ENCODE assay signal across 13 mouse cellular contexts in the genomic region with DNA sequence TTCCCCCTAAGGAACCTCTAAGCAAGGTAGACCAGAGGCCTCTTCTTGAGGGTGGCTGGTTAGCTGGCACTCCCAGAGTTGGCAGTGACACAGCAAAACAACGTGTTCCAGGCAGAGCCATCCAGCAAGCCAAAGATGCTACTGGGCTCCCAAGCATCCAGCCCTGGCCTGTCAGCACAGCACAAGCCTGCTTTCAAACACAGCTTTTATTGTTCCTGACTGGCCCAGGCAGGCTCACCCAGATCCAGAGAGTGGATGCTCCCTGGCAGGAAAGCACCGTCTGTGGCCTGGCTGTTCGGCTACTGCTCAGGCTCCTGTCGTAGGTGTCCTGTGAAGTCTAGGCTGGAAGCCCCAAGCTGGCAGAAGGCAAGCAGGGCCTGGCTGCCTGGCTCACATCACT. TPM values are rescaled to one million over a fixed set of nuclear protein-coding genes. Genes with fewer than 3 reads are reported as not detected.
DNase-seq lines count a peak whose midpoint lies in the region; ATAC-seq lines count a peak whose summit lies in the region.
"Had no signal": no experiment of that assay in that cellular context is flagged by ENCODE, and none has a peak within 500 bp of the region (broad histone marks: within the 10 kb centered on the region; RNA-seq: fewer than 3 reads in every experiment).

No protein-coding gene starts in this region.

- no peak overlapping the region for H3K4me3 ChIP-seq in forebrain, embryonic 13.5 days
- H3K4me3 ChIP-seq in intestine, embryonic 15.5 days (replicated peaks) = no peak overlapping the region
- H3K4me3 ChIP-seq: embryonic facial prominence, embryonic 15.5 days; heart, embryonic 15.5 days; stomach, embryonic 15.5 days had no signal

- no peaks in the 10 kb centered on the region for H3K4me1 ChIP-seq in forebrain, embryonic 13.5 days
- no peaks in the 10 kb centered on the region for H3K4me1 ChIP-seq in intestine, embryonic 15.5 days (replicated peaks)
- H3K4me1 ChIP-seq: embryonic facial prominence, embryonic 15.5 days; heart, embryonic 15.5 days; stomach, embryonic 15.5 days had no signal

- H3K36me3 ChIP-seq in forebrain, embryonic 13.5 days (ENCODE audit: poor library complexity, severe bottlenecking) = peaks cover 25% of the 10 kb centered on the region; the same call in 1 of the 2 replicates
- H3K36me3 ChIP-seq in intestine, embryonic 15.5 days = no peaks in the 10 kb centered on the region; the same call in 1 of the 2 replicates

- H3K4me2 ChIP-seq in forebrain, embryonic 13.5 days = no peak overlapping the region
- H3K4me2 ChIP-seq in intestine, embryonic 15.5 days (replicated peaks) = no peak overlapping the region
- H3K4me2 ChIP-seq: embryonic facial prominence, embryonic 15.5 days; heart, embryonic 15.5 days; stomach, embryonic 15.5 days had no signal

- no peaks in the 10 kb centered on the region for H3K27me3 ChIP-seq in forebrain, embryonic 13.5 days
- H3K27me3 ChIP-seq in intestine, embryonic 15.5 days (replicated peaks) = no peaks in the 10 kb centered on the region
- H3K27me3 ChIP-seq: embryonic facial prominence, embryonic 15.5 days; heart, embryonic 15.5 days; stomach, embryonic 15.5 days had no signal

- WGBS in forebrain, embryonic 13.5 days = 91% methylated on average over 4 of the region's 4 CpGs
- WGBS in intestine, embryonic 15.5 days = 75% methylated on average over 4 of the region's 4 CpGs

- no peak overlapping the region for H3K9ac ChIP-seq in forebrain, embryonic 13.5 days
- no peak overlapping the region for H3K9ac ChIP-seq in intestine, embryonic 15.5 days
- H3K9ac ChIP-seq: embryonic facial prominence, embryonic 15.5 days; heart, embryonic 15.5 days; stomach, embryonic 15.5 days had no signal

- no peak overlapping the region for H3K27ac ChIP-seq in forebrain, embryonic 13.5 days
- no peak overlapping the region for H3K27ac ChIP-seq in intestine, embryonic 15.5 days
- H3K27ac ChIP-seq: embryonic facial prominence, embryonic 15.5 days; heart, embryonic 15.5 days; stomach, embryonic 15.5 days had no signal

- DNase-seq in Muller cell, postnatal 12 days (ENCODE audit: inconsistent ontology term) = peak; percentile 77
- DNase-seq in adipocyte (ENCODE audit: low spot score) = peak; percentile 8
- DNase-seq in cerebellum, postnatal 36 days = peak; percentile 62 to 66
- DNase-seq in layer of hippocampus, postnatal 14 days (ENCODE audit: low spot score in 2 of 2) = peak; percentile 45 to 72
- no peak for DNase-seq in thymus, postnatal 14 days
- no peak for DNase-seq in gastrocnemius, adult 8-10 months (ENCODE audit: low spot score in 2 of 2)

- no peaks in the 10 kb centered on the region for H3K9me3 ChIP-seq in forebrain, embryonic 13.5 days (replicated peaks)
- H3K9me3 ChIP-seq in intestine, embryonic 15.5 days = no peaks in the 10 kb centered on the region
- H3K9me3 ChIP-seq: embryonic facial prominence, embryonic 15.5 days; heart, embryonic 15.5 days; stomach, embryonic 15.5 days had no signal

- ATAC-seq in forebrain, embryonic 13.5 days = no peak
- no peak for ATAC-seq in intestine, embryonic 15.5 days

RNA-seq across cellular contexts. Expression of a gene that starts 41.9 kb away (rescaled TPM):
- total RNA-seq in layer of hippocampus, postnatal 14 days (2021) = under 1 TPM; 0.18 to 0.33 TPM
- not detected in 2 replicates for polyA plus RNA-seq in forebrain, embryonic 13.5 days (2015; fragmentation: Nextera tagmentation; extraction: Ambion mirVana)
- polyA plus RNA-seq in intestine, embryonic 15.5 days (2015; fragmentation: Nextera tagmentation; extraction: Ambion mirVana) = 0.44 and 0.72 TPM in 2 replicates
- not detected for total RNA-seq in gastrocnemius, adult 8-10 months (2022)
- total RNA-seq: gastrocnemius, adult 18-20 months; liver, adult 2 months had no signal
- polyA plus RNA-seq: embryonic facial prominence, embryonic 15.5 days; heart, embryonic 15.5 days; liver, adult 2 months had no signal

Comparison
In these comparisons a context has a peak if more than half of its experiments do, and no peak if none do; other contexts are left out.
1. DNase-seq: peak in Muller cell, postnatal 12 days (single experiment), adipocyte (single experiment), cerebellum, postnatal 36 days (2 of 2) and layer of hippocampus, postnatal 14 days (2 of 2); none in thymus, postnatal 14 days (single experiment) and gastrocnemius, adult 8-10 months (0 of 2).